Mouse (Mus musculus) kidney, adult 18-20 months (tissue): ENCODE measurements around the gene S100a6.
A peak's percentile ranks its signal among the peaks of the same experiment; 100 is the strongest.

Experiments
- DNase-seq: peaks from one replicate; pipeline ENCODE4 v3.0.0; 2021

S100a6 gene

GRCm38 (mm10) chr3:90612728-90613291 is at the start of gene S100a6:
Gene S100a6 (plus strand): TSS chr3:90612882.
- peak; percentile 53 for DNase-seq

GRCm38 (mm10) chr3:90574691-90575090 is 38.0 kb upstream of the S100a6 start:
- no peak for DNase-seq

- no peak for DNase-seq
Observed at GRCm38 (mm10) chr3:90575320-90575719, 37.4 kb upstream of the S100a6 start.

GRCm38 (mm10) chr3:90576351-90577001 is 36.2 kb upstream of the S100a6 start:
- no peak for DNase-seq

GRCm38 (mm10) chr3:90579433-90579832 is 33.2 kb upstream of the S100a6 start:
- DNase-seq, result no peak

- no peak for DNase-seq
Observed at GRCm38 (mm10) chr3:90581141-90581540, 31.5 kb upstream of the S100a6 start.

- DNase-seq, result no peak
Observed at GRCm38 (mm10) chr3:90582156-90582555, 30.5 kb upstream of the S100a6 start.

GRCm38 (mm10) chr3:90582556-90582955 is 30.1 kb upstream of the S100a6 start:
- no peak for DNase-seq

- peak; percentile 35 for DNase-seq
Observed at GRCm38 (mm10) chr3:90583893-90584292, 28.8 kb upstream of the S100a6 start.

GRCm38 (mm10) chr3:90585595-90585994 is 27.1 kb upstream of the S100a6 start:
- peak; percentile 61 for DNase-seq

- DNase-seq, result no peak
Observed at GRCm38 (mm10) chr3:90586016-90586643, 26.6 kb upstream of the S100a6 start.

- DNase-seq, result peak; percentile 17
Observed at GRCm38 (mm10) chr3:90586906-90587305, 25.8 kb upstream of the S100a6 start.

GRCm38 (mm10) chr3:90587361-90588101 is 25.2 kb upstream of the S100a6 start:
- DNase-seq, result no peak

- DNase-seq, result no peak
Observed at GRCm38 (mm10) chr3:90589390-90589789, 23.3 kb upstream of the S100a6 start.

GRCm38 (mm10) chr3:90589947-90590346 is 22.7 kb upstream of the S100a6 start, which contains the start of gene S100a2:
Gene S100a2 (plus strand): TSS chr3:90590247.
- DNase-seq, result no peak

GRCm38 (mm10) chr3:90594466-90594865 is 18.2 kb upstream of the S100a6 start:
- no peak for DNase-seq

GRCm38 (mm10) chr3:90595556-90595955 is 17.1 kb upstream of the S100a6 start:
- DNase-seq, result no peak

GRCm38 (mm10) chr3:90596810-90597209 is 15.9 kb upstream of the S100a6 start:
- no peak for DNase-seq

- no peak for DNase-seq
Observed at GRCm38 (mm10) chr3:90597736-90598135, 14.9 kb upstream of the S100a6 start.

- no peak for DNase-seq
Observed at GRCm38 (mm10) chr3:90598212-90598611, 14.5 kb upstream of the S100a6 start.

GRCm38 (mm10) chr3:90599401-90599800 is 13.3 kb upstream of the S100a6 start:
- DNase-seq, result no peak

GRCm38 (mm10) chr3:90600036-90600435 is 12.6 kb upstream of the S100a6 start:
- no peak for DNase-seq

- no peak for DNase-seq
Observed at GRCm38 (mm10) chr3:90600458-90601195, 12.1 kb upstream of the S100a6 start.
